Mouse (Mus musculus): ENCODE measurements around the gene Uba5. TPM values are rescaled to one million over a fixed set of nuclear protein-coding genes. Genes with fewer than 3 reads are reported as not detected.

The Uba5 gene
- polyA plus RNA-seq, 1 experiment from 2014 or later: 56.5 TPM

DNA sequence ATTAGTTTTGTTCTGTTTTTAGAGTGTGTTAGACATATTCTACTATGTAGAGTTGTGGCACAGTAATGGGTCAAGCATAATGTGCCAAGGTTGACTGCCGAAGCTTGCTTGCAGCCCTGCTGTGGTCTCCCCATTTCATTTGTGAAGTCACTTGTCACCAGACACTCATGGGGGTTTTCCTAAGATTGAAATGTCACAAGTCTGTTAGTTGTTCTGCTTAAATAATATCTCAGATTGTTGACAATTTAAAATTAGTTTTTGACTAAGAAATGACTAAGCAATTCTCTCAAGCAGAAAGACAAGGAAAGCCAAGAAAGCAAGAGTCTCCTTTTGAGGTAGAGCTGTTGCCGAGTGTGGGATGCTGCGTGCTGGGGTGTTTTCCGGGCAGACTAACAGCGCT lies 30.0 kb upstream of the Uba5 start:
- ATAC-seq (ENCODE audit: insufficient read depth, low FRiP score, low read depth): no peak
- H3K4me3 ChIP-seq (replicated peaks): no peak overlapping the region
- no peaks in the 10 kb centered on the region for H3K36me3 ChIP-seq
- no peak overlapping the region for H3K4me2 ChIP-seq
- no peaks in the 10 kb centered on the region for H3K9me3 ChIP-seq
- no peak overlapping the region for H3K9ac ChIP-seq
- H3K27me3 ChIP-seq (replicated peaks): no peaks in the 10 kb centered on the region
- WGBS: 93% methylated on average over 5 of the region's 5 CpGs
- no peaks in the 10 kb centered on the region for H3K4me1 ChIP-seq
- H3K27ac ChIP-seq: no peak overlapping the region

DNA sequence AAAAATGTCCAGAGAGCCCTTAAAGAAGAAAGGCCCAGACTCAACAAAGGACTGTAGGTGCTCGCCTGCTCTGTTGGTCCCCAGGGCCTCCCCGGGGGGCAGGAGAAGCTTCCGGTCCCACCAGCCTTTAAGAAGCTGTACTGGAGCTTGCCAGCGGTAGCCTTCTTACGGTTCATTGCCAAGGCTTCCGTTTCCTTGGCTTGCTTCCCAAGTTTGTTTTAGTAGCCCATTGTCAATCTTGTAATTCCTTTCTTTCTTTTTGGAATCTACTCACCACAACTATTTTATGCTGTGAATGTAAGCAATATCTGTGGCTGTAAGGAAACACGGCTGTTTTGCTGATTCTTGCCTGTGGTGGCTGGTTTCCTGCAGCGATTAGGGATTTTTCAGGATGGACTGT lies 25.6 kb upstream of the Uba5 start:
- WGBS: 68% methylated on average over 8 of the region's 8 CpGs
- H3K36me3 ChIP-seq: no peaks in the 10 kb centered on the region
- no peak overlapping the region for H3K9ac ChIP-seq
- H3K4me3 ChIP-seq (replicated peaks): no peak overlapping the region
- no peak for ATAC-seq (ENCODE audit: insufficient read depth, low FRiP score, low read depth)
- H3K4me2 ChIP-seq: no peak overlapping the region
- no peaks in the 10 kb centered on the region for H3K4me1 ChIP-seq
- no peak overlapping the region for H3K27ac ChIP-seq
- H3K9me3 ChIP-seq: no peaks in the 10 kb centered on the region
- no peaks in the 10 kb centered on the region for H3K27me3 ChIP-seq (replicated peaks)

DNA sequence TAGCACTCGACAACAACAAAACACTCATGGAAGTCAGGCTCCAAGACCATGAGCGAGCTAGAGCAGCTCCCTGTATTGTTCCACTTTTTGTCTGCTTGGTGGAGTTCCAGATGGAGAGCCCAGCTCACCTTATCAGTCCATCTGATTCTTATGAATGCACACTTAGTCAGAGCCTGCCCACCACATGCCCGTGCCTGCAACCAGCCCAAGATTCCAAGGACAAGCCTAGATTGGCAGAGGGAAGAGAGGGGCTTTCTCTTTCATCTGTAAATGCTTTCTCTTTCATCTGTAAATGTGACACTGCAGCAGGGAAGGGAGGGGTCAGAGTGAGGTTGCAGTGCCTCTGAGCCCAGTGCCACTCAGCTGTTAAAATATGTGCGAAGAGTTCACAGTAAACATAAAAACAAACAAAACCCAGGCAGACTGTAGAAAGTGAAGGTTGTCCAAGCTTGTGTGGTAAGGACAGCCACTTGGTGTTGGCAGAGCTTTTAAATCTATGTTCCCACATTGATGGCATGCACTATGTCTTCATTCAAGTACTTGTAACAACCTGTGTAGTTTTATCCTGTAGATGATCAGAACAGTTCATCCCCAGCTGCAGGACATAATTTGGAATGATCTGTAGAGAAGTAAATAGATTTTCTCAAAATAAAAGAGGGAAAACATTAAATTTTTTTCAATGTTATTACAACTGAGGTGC lies 22.9 kb upstream of the Uba5 start:
- 56% methylated on average over 4 of the region's 4 CpGs for WGBS
- Histone ChIP-seq H3K4me2 (no peak overlapping the region), H3K36me3 (no peaks in the 10 kb centered on the region), H3K4me3 (replicated peaks) (no peak overlapping the region), H3K4me1 (no peaks in the 10 kb centered on the region), H3K9me3 (no peaks in the 10 kb centered on the region), H3K27ac (no peak overlapping the region; the same call in 1 of the 2 replicates), H3K27me3 (replicated peaks) (no peaks in the 10 kb centered on the region), H3K9ac (no peak overlapping the region)
- ATAC-seq (ENCODE audit: insufficient read depth, low FRiP score, low read depth): no peak

DNA sequence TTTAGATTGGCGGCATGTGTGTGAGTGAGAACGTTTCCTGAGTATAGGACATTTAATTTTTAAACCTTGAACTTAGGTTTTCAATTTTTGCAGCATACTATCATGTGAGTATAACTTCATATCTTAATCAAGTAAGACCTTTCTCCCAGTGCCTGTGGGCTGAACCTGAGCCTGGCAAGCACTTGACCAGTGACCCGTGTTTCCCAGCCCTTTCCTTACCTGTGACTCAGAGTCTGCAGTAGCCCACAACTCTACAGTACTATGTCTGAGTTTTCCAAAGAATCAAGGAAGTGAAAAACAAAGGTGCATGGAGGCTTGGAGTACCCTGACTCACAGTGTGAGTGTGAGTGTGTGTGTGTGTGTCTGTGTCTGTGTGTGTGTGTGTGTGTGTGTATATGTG lies 17.1 kb upstream of the Uba5 start:
- no peak for ATAC-seq (ENCODE audit: insufficient read depth, low FRiP score, low read depth)
- WGBS: 76% methylated on average over 3 of the region's 3 CpGs
- Histone ChIP-seq H3K36me3 (no peaks in the 10 kb centered on the region), H3K27ac (no peak overlapping the region), H3K4me1 (no peaks in the 10 kb centered on the region), H3K27me3 (replicated peaks) (no peaks in the 10 kb centered on the region), H3K9me3 (no peaks in the 10 kb centered on the region), H3K9ac (no peak overlapping the region), H3K4me3 (replicated peaks) (no peak overlapping the region), H3K4me2 (no peak overlapping the region)

DNA sequence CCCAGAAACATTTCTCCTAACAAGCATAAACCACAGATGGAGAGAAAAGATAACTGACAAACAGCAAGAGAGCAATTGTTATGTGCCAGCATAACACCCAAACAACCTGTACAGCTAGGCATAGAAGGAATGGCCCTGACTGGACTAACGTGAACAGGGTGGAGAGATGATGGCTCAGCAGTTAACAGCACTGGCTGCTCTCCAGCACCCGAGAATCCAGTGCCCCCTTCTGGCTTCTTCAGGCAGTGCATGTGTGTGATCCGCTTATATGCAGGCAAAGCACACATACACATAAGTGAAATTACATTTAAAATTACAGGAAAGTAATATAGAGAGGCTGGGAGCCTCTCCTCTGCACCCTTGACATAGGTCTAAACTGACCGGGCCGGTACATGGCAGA lies 16.4 kb upstream of the Uba5 start:
- 49% methylated on average over 5 of the region's 5 CpGs for WGBS
- no peak overlapping the region for H3K9ac ChIP-seq
- H3K9me3 ChIP-seq: no peaks in the 10 kb centered on the region
- no peak overlapping the region for H3K27ac ChIP-seq
- no peaks in the 10 kb centered on the region for H3K27me3 ChIP-seq (replicated peaks)
- no peaks in the 10 kb centered on the region for H3K36me3 ChIP-seq
- no peaks in the 10 kb centered on the region for H3K4me1 ChIP-seq
- no peak for ATAC-seq (ENCODE audit: insufficient read depth, low FRiP score, low read depth)
- no peak overlapping the region for H3K4me3 ChIP-seq (replicated peaks)
- H3K4me2 ChIP-seq: no peak overlapping the region

DNA sequence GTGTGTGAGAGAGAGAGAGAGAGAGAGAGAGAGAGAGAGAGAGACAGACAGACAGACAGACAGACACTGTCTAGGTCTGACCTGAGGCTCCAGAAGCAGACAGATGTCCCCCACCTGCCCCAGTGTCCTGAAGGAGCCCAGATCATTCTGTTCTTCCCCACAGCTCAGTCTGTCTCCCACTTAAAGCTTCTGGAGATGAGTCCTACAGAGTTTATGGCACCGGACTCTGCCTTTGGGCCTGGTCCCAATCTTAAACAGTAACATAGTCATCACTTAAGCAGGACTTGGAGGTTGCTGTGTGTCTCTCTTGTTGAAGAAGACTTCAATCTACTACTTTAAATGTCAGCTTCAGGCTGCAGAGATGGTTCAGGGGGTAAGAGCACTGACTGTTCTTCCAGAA lies 15.8 kb upstream of the Uba5 start:
- Histone ChIP-seq H3K9ac (no peak overlapping the region), H3K27ac (no peak overlapping the region), H3K36me3 (no peaks in the 10 kb centered on the region), H3K4me1 (no peaks in the 10 kb centered on the region), H3K27me3 (replicated peaks) (no peaks in the 10 kb centered on the region), H3K9me3 (no peaks in the 10 kb centered on the region), H3K4me3 (replicated peaks) (no peak overlapping the region), H3K4me2 (no peak overlapping the region)
- no peak for ATAC-seq (ENCODE audit: insufficient read depth, low FRiP score, low read depth)
- WGBS: 91% methylated on average over 1 of the region's 1 CpGs

DNA sequence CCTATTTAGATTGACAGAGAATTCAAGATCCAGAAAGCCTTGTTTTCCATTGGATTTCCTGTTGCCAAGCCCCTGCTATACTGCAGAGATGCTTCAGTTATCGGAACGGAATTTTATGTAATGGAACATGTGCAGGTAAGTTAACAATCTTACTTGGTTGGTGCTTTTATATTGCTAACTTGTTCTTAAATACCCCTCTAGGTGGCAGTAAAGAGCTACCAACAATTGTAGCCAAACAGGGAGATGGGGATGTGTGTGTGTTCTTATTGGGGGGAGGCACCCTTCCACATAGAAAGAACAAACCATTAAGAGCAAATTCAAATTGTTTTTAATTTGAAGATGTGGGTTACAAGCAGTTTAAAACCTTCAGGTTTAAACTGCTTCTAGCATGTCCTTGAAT lies 12.9 kb upstream of the Uba5 start:
- Histone ChIP-seq H3K36me3 (no peaks in the 10 kb centered on the region), H3K9ac (no peak overlapping the region), H3K27ac (no peak overlapping the region), H3K9me3 (no peaks in the 10 kb centered on the region), H3K4me2 (no peak overlapping the region), H3K4me1 (no peaks in the 10 kb centered on the region), H3K27me3 (replicated peaks) (no peaks in the 10 kb centered on the region), H3K4me3 (replicated peaks) (no peak overlapping the region)
- WGBS: 62% methylated on average over 2 of the region's 2 CpGs
- no peak for ATAC-seq (ENCODE audit: insufficient read depth, low FRiP score, low read depth)

DNA sequence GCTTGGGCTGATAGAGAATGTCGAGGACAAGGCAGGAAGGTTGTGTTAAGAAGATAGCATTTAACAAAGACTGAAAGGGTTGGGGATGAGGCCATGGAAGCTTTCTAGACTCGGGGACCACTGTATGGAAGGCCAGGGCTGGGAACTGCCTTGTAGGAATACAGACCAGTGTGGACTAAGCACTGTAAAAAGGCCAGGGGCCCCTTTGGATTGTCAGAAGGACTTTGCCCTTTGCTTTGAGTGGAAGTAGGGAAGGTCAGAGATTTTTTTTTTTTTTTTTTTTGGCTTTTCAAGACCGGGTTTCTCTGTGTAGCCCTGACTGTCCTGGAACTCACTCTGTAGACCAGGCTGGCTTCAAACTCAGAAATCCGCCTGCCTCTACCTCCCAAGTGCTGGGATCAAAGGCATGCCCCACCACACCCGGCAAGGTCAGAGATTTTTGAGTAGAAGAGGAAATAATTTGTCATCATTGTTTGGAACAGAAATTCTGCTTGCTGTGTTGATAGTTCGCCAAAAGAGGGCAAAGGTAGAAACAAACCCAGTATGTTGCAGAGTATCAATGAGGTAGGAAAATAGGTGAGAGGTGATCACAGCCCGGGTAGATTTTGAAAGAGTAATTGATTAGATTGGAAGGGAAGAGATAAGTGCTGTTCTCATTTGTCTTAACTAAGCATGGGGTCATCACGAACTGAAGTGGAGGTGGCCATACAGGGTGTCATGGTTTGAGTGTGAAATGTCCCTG lies 8.1 kb upstream of the Uba5 start:
- Histone ChIP-seq H3K9me3 (no peaks in the 10 kb centered on the region), H3K27me3 (replicated peaks) (no peaks in the 10 kb centered on the region), H3K4me3 (replicated peaks) (no peak overlapping the region), H3K9ac (no peak overlapping the region), H3K4me1 (no peaks in the 10 kb centered on the region), H3K27ac (no peak overlapping the region), H3K36me3 (no peaks in the 10 kb centered on the region), H3K4me2 (no peak overlapping the region)
- ATAC-seq (ENCODE audit: insufficient read depth, low FRiP score, low read depth): no peak
- WGBS: 70% methylated on average over 8 of the region's 8 CpGs

DNA sequence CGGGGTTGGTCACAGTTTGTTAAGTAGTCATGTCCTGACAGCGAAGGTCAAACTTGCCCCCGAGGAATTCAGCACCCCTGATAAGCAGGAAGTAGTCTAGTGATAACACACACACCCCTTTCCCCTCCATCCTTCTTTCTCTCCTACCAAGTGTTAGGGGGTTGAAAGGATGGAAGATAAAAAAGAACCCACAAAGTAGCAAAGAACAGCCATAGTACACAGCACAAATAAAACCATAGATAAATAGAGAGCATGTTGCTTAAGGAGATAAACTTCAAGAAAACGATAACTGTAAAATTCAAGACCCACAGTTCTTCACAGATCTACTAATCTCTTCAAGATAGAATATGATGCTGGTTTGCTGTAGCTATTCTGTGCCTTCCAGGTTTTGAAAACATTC lies 7.3 kb upstream of the Uba5 start:
- Histone ChIP-seq H3K36me3 (no peaks in the 10 kb centered on the region), H3K27me3 (replicated peaks) (no peaks in the 10 kb centered on the region), H3K4me1 (no peaks in the 10 kb centered on the region), H3K4me3 (replicated peaks) (no peak overlapping the region), H3K27ac (no peak overlapping the region), H3K9ac (no peak overlapping the region), H3K4me2 (no peak overlapping the region), H3K9me3 (no peaks in the 10 kb centered on the region)
- no peak for ATAC-seq (ENCODE audit: insufficient read depth, low FRiP score, low read depth)
- 69% methylated on average over 4 of the region's 4 CpGs for WGBS

DNA sequence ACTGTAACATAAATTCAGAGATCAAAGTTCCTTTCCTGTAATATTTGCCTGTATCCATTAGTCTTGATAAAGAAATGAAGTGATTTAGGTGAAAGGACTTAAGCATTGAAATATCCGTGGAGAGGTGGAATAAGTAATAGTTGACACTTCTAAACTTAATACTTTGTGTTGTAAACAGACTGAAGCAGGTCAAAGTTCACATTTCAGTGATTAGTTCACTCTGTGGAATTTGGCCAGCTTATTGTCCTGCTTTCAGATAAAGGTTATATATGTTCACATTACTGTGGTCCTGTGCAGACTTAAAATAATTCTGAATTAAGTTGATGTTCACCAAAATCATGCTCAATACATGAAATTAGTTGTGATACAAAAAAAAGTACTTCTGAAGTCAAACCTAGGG lies 1.6 kb upstream of the Uba5 start:
- H3K4me3 ChIP-seq (replicated peaks): no peak overlapping the region
- H3K4me2 ChIP-seq: no peak overlapping the region
- H3K4me1 ChIP-seq: peaks cover 11% of the 10 kb centered on the region
- no peaks in the 10 kb centered on the region for H3K9me3 ChIP-seq
- H3K27ac ChIP-seq: no peak overlapping the region
- no peaks in the 10 kb centered on the region for H3K27me3 ChIP-seq (replicated peaks)
- 30% methylated on average over 1 of the region's 1 CpGs for WGBS
- peaks cover 5% of the 10 kb centered on the region; the same call in 1 of the 2 replicates for H3K36me3 ChIP-seq
- ATAC-seq (ENCODE audit: insufficient read depth, low FRiP score, low read depth): no peak
- no peak overlapping the region for H3K9ac ChIP-seq

DNA sequence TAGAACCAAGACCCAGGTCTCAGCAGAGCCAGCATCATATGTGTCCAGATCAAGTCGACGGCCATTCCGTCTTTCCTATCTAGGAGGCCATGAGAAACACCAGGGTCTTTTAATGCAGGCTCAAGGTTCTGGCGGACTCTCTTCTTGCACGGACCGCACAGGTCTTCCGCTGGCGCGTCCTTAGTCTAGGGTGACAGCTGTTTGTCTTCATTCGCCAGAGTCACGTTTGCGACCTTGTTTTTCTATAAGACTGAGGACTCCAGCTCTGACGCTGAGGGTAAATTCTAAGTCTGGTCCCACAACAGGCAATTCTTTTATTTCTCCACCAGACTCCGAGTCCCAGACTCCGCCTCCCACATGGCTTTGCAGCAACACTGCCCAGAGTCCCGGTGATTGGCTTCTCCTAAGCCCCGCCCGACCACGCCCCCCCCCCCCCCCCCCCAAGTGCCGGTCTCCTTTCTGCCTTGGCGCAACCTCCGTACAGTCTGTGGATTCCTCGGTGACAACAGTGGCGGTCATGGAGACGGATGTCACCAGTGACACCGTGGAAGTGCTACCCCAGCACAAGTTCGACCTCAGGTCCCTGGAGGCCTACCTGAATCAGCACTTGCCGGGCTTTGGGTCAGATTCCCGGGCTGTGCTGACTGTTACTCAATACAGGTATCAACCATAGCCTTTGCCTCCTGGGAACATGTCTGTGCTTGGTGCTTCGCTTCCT lies 469 bp upstream of the Uba5 start, which contains the start of gene Acad11:
Acad11 (plus strand) TSS at position 134 of the 718 bp plus-strand sequence.
- WGBS: under 1% methylated on average over 30 of the region's 30 CpGs

DNA sequence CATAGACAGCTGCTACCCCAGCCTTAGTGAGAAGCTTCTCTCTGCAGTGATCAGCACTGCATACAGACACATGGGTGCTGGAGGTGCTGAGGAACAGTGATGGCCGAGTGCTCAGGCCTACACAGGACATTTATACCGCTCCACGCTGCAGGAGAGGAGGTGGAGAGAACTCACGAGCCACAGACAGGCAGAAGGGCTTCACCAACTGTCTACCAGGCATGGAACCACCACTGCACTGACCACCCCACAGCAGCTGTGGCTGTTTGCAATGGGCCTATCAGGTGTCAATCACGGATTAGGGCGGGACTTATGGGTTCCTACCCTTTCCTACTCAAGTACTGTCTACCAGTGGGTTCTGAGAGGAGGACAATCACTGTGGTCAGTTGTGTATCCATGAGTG lies 11.9 kb downstream of the Uba5 start:
- peaks cover 60% of the 10 kb centered on the region for H3K36me3 ChIP-seq
- 93% methylated on average over 6 of the region's 6 CpGs for WGBS
- H3K4me1 ChIP-seq: no peaks in the 10 kb centered on the region
- no peak overlapping the region for H3K27ac ChIP-seq
- no peak for ATAC-seq (ENCODE audit: insufficient read depth, low FRiP score, low read depth)
- H3K27me3 ChIP-seq (replicated peaks): no peaks in the 10 kb centered on the region
- no peak overlapping the region for H3K4me2 ChIP-seq
- H3K9ac ChIP-seq: no peak overlapping the region
- no peaks in the 10 kb centered on the region for H3K9me3 ChIP-seq
- H3K4me3 ChIP-seq (replicated peaks): no peak overlapping the region

More for the DNA sequence above, 469 bp upstream of the Uba5 start, which contains the start of gene Acad11:
- peak within 1 kb of the TSS; percentile 83 for H3K4me2 ChIP-seq
- H3K4me1 ChIP-seq: peaks cover 11% of the 10 kb centered on the region
- H3K4me3 ChIP-seq (replicated peaks): peak within 1 kb of the TSS; percentile 100
- no peaks in the 10 kb centered on the region for H3K27me3 ChIP-seq (replicated peaks)
- H3K27ac ChIP-seq: peak within 1 kb of the TSS; percentile 75
- H3K9ac ChIP-seq: peak within 1 kb of the TSS; percentile 93
- peak; percentile 92 for ATAC-seq (ENCODE audit: insufficient read depth, low FRiP score, low read depth)
- peaks cover 5% of the 10 kb centered on the region; the same call in 1 of the 2 replicates for H3K36me3 ChIP-seq
- H3K9me3 ChIP-seq: no peaks in the 10 kb centered on the region
